Mouse (Mus musculus): ENCODE measurements around the gene Faah. TPM values are rescaled to one million over a fixed set of nuclear protein-coding genes. Genes with fewer than 3 reads are reported as not detected.

Faah gene
- polyA plus RNA-seq, 1 experiment: 0.08 TPM

GRCm38 (mm10) chr4:116015502-116015901, 2.2 kb downstream of the Faah start:
- H3K27me3 ChIP-seq (ENCODE audit: control insufficient read depth, insufficient read depth, insufficient read length): peaks cover 77% of the 10 kb centered on the region
- no peak overlapping the region for H3ac ChIP-seq (ENCODE audit: control insufficient read depth, insufficient read length)
- no peak overlapping the region for H3K4me3 ChIP-seq
- no peaks in the 10 kb centered on the region for H3K79me2 ChIP-seq (ENCODE audit: control insufficient read depth, insufficient read depth)
- no peak overlapping the region for H3K4me2 ChIP-seq (ENCODE audit: low read depth)
- H3K36me3 ChIP-seq (ENCODE audit: control insufficient read depth, insufficient read depth): no peaks in the 10 kb centered on the region
- TF ChIP-seq SRF (IDR thresholded peaks at IDR 0.05; ENCODE audit: control insufficient read depth, insufficient read length, low read depth) (no peak), POLR2A (IDR thresholded peaks at IDR 0.05; ENCODE audit: insufficient read length, low read depth) (no peak), REST (IDR thresholded peaks at IDR 0.05; ENCODE audit: insufficient read depth, insufficient read length) (no peak), MYOD1 (IDR thresholded peaks at IDR 0.05; ENCODE audit: control insufficient read depth in 1 of 3, insufficient read length in 2 of 3, low read depth in 2 of 3) (no peak), TCF12 (IDR thresholded peaks at IDR 0.05; ENCODE audit: insufficient read depth, poor library complexity, severe bottlenecking) (no peak), POLR2AphosphoS2 (IDR thresholded peaks at IDR 0.05; ENCODE audit: insufficient read length, low read depth) (no peak), CEBPB (IDR thresholded peaks at IDR 0.05; ENCODE audit: insufficient read depth, poor library complexity, severe bottlenecking) (no peak)

GRCm38 (mm10) chr4:116010186-116010585, 7.5 kb downstream of the Faah start:
- Histone ChIP-seq H3K4me2 (ENCODE audit: low read depth) (no peak overlapping the region), H3K36me3 (ENCODE audit: control insufficient read depth, insufficient read depth) (no peaks in the 10 kb centered on the region), H3K27me3 (ENCODE audit: control insufficient read depth, insufficient read depth, insufficient read length) (peaks cover 45% of the 10 kb centered on the region), H3K4me3 (no peak overlapping the region), H3K79me2 (ENCODE audit: control insufficient read depth, insufficient read depth) (no peaks in the 10 kb centered on the region), H3ac (ENCODE audit: control insufficient read depth, insufficient read length) (no peak overlapping the region)
- TF ChIP-seq POLR2A (IDR thresholded peaks at IDR 0.05; ENCODE audit: insufficient read length, low read depth) (no peak), TCF12 (IDR thresholded peaks at IDR 0.05; ENCODE audit: insufficient read depth, poor library complexity, severe bottlenecking) (no peak), USF1 (IDR thresholded peaks at IDR 0.05; ENCODE audit: low read depth) (no peak), MAX (IDR thresholded peaks at IDR 0.05; ENCODE audit: low read depth) (no peak), TCF3 (IDR thresholded peaks at IDR 0.05; ENCODE audit: insufficient read length, low read depth) (no peak), SRF (IDR thresholded peaks at IDR 0.05; ENCODE audit: control insufficient read depth, insufficient read length, low read depth) (no peak), MYOG (IDR thresholded peaks at IDR 0.05; ENCODE audit: control insufficient read depth in 1 of 3, insufficient read depth in 1 of 3, insufficient read length in 2 of 3, low read depth in 2 of 3) (no peak), POLR2AphosphoS2 (IDR thresholded peaks at IDR 0.05; ENCODE audit: insufficient read length, low read depth) (no peak), REST (IDR thresholded peaks at IDR 0.05; ENCODE audit: insufficient read depth, insufficient read length) (no peak), CEBPB (IDR thresholded peaks at IDR 0.05; ENCODE audit: insufficient read depth, poor library complexity, severe bottlenecking) (no peak), MYOD1 (IDR thresholded peaks at IDR 0.05; ENCODE audit: control insufficient read depth in 1 of 3, insufficient read length in 2 of 3, low read depth in 2 of 3) (no peak), E2F4 (IDR thresholded peaks at IDR 0.05; ENCODE audit: insufficient read depth) (no peak)

- Histone ChIP-seq H3K27me3 (ENCODE audit: control insufficient read depth, insufficient read depth, insufficient read length) (peaks cover 57% of the 10 kb centered on the region), H3K4me2 (ENCODE audit: low read depth) (no peak overlapping the region), H3ac (ENCODE audit: control insufficient read depth, insufficient read length) (no peak overlapping the region), H3K79me2 (ENCODE audit: control insufficient read depth, insufficient read depth) (no peaks in the 10 kb centered on the region), H3K4me3 (no peak overlapping the region), H3K36me3 (ENCODE audit: control insufficient read depth, insufficient read depth) (no peaks in the 10 kb centered on the region)
- TF ChIP-seq POLR2AphosphoS2 (IDR thresholded peaks at IDR 0.05; ENCODE audit: insufficient read length, low read depth): no peak
- TF ChIP-seq USF1 (IDR thresholded peaks at IDR 0.05; ENCODE audit: low read depth): no peak
- TF ChIP-seq POLR2A (IDR thresholded peaks at IDR 0.05; ENCODE audit: insufficient read length, low read depth): no peak
- TF ChIP-seq TCF3 (IDR thresholded peaks at IDR 0.05; ENCODE audit: insufficient read length, low read depth): no peak
- no peak for TF ChIP-seq MYOG (IDR thresholded peaks at IDR 0.05; ENCODE audit: control insufficient read depth in 1 of 3, insufficient read depth in 1 of 3, insufficient read length in 2 of 3, low read depth in 2 of 3)
- TF ChIP-seq TCF12 (IDR thresholded peaks at IDR 0.05; ENCODE audit: insufficient read depth, poor library complexity, severe bottlenecking): no peak
- no peak for TF ChIP-seq REST (IDR thresholded peaks at IDR 0.05; ENCODE audit: insufficient read depth, insufficient read length)
- TF ChIP-seq CEBPB (IDR thresholded peaks at IDR 0.05; ENCODE audit: insufficient read depth, poor library complexity, severe bottlenecking): no peak
- no peak for TF ChIP-seq MAX (IDR thresholded peaks at IDR 0.05; ENCODE audit: low read depth)
- TF ChIP-seq E2F4 (IDR thresholded peaks at IDR 0.05; ENCODE audit: insufficient read depth): no peak
- TF ChIP-seq SRF (IDR thresholded peaks at IDR 0.05; ENCODE audit: control insufficient read depth, insufficient read length, low read depth): no peak
- TF ChIP-seq MYOD1 (IDR thresholded peaks at IDR 0.05; ENCODE audit: control insufficient read depth in 1 of 3, insufficient read length in 2 of 3, low read depth in 2 of 3): no peak
These were observed 16.5 kb downstream of the Faah start for GRCm38 (mm10) chr4:116001206-116001605.

GRCm38 (mm10) chr4:116000671-116001070, 17.1 kb downstream of the Faah start:
- Histone ChIP-seq H3K4me2 (ENCODE audit: low read depth) (no peak overlapping the region), H3K4me3 (no peak overlapping the region), H3K36me3 (ENCODE audit: control insufficient read depth, insufficient read depth) (no peaks in the 10 kb centered on the region), H3K79me2 (ENCODE audit: control insufficient read depth, insufficient read depth) (no peaks in the 10 kb centered on the region), H3K27me3 (ENCODE audit: control insufficient read depth, insufficient read depth, insufficient read length) (peaks cover 62% of the 10 kb centered on the region), H3ac (ENCODE audit: control insufficient read depth, insufficient read length) (no peak overlapping the region)
- TF ChIP-seq MYOG (IDR thresholded peaks at IDR 0.05; ENCODE audit: control insufficient read depth in 1 of 3, insufficient read depth in 1 of 3, insufficient read length in 2 of 3, low read depth in 2 of 3) (no peak), POLR2A (IDR thresholded peaks at IDR 0.05; ENCODE audit: insufficient read length, low read depth) (no peak), MAX (IDR thresholded peaks at IDR 0.05; ENCODE audit: low read depth) (no peak), TCF12 (IDR thresholded peaks at IDR 0.05; ENCODE audit: insufficient read depth, poor library complexity, severe bottlenecking) (no peak), USF1 (IDR thresholded peaks at IDR 0.05; ENCODE audit: low read depth) (no peak), TCF3 (IDR thresholded peaks at IDR 0.05; ENCODE audit: insufficient read length, low read depth) (no peak), REST (IDR thresholded peaks at IDR 0.05; ENCODE audit: insufficient read depth, insufficient read length) (no peak), SRF (IDR thresholded peaks at IDR 0.05; ENCODE audit: control insufficient read depth, insufficient read length, low read depth) (no peak), E2F4 (IDR thresholded peaks at IDR 0.05; ENCODE audit: insufficient read depth) (no peak), POLR2AphosphoS2 (IDR thresholded peaks at IDR 0.05; ENCODE audit: insufficient read length, low read depth) (no peak), CEBPB (IDR thresholded peaks at IDR 0.05; ENCODE audit: insufficient read depth, poor library complexity, severe bottlenecking) (no peak), MYOD1 (IDR thresholded peaks at IDR 0.05; ENCODE audit: control insufficient read depth in 1 of 3, insufficient read length in 2 of 3, low read depth in 2 of 3) (no peak)
